Mouse (Mus musculus): ENCODE measurements around the gene Olfr1361.

Olfr1361 gene

GRCm38 (mm10) chr13:21663286-21663685 is at the start of gene Olfr1361:
Gene Olfr1361, minus strand, starts transcription at chr13:21663386.
- no peak for DNase-seq

DNA sequence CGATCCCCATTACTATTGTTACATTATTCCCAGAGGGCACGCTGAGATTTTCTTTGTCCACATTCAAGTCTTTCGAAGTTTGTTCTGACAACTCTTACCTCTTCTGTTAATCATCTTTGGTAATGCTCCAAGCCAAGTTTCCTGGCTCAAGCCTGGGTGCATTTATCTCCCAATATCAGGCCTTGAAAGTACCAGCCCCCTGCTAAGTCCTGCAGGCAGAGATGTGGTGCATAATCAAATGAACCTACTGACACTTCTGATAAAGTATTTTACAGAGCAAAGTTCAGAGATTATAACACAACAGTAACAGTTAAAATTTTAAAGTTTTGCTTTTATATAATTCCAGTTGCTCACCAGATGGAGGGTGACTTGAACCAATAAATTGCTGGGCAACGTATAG is 48.5 kb upstream of the Olfr1361 start:
- DNase-seq = no peak

DNA sequence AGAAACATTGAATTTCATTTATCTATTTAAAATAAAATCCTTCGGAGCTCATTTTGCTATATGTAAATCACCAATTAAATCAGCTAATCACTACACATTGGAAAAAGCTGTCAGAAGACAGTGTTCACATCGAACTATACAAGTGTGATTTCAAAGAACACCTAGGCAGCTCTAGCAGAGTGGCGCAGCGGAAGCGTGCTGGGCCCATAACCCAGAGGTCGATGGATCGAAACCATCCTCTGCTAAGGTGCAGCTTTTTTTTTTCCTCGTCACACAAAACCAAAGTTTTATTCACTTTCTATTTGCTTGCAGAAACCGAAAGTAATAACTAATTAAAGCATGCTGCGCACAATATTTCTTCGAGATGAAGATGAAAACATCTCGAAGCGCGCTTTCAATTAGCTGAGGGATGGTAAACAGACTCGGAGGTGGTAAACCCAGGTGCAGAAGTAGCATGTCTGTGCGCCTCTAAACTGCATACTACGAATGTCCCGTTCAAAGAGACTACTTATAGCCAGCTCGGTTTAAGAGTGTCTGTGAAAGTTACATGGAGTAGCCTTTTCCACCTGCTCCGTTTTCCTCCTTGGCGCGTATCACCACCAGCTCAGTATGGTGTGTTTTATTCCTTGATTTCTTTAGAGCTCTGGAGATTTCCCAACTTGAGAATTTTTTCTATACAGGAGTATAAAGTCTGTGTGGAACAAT is 47.8 kb upstream of the Olfr1361 start:
- DNase-seq = peak; percentile 68 to 81

GRCm38 (mm10) chr13:21710031-21710711 is 47.0 kb upstream of the Olfr1361 start:
- DNase-seq = peak; percentile 87 to 93

DNA sequence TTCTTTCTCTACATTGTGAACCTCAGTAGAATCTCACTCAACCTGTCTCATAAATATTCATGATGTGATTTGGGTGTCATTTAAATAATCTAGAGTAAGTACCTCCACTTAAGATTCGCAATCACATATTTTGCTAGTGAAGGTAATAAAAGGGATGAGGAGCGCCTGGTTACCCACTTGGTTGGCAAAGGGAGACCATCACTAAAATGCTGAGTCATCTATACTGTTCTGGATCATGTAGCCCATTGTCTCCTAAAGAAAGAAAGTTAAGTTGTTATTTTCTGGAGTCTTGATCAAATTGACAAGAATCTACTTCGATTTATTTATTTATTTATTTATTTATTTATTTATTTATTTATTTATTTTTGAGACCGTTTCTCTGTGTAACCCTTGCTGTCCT is 43.5 kb upstream of the Olfr1361 start:
- no peak for DNase-seq

GRCm38 (mm10) chr13:21697811-21698210 is 34.6 kb upstream of the Olfr1361 start, which contains the start of gene Olfr1359:
Gene Olfr1359, plus strand, starts transcription at chr13:21698111.
- no peak for DNase-seq

DNA sequence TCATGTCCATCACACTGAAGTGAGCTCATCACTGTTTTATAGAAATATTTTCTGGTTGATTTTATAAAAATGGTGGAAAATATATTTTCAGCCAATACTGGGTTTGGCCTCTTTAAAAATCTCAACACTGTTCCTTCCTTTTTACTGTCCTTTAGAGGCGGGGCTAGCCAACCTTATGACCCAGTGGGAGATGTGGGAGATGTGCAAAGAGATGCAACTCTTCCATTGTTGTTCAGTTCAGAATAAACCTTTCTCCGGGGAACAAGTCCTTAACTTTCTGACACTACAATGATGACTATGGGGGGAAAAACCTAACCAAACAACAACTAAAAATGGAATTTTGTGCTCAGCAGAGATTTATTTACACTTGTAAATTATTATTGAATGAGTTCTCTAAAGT is 14.1 kb upstream of the Olfr1361 start, which contains the start of gene Olfr1360:
TSS of gene Olfr1360 (minus strand) at position 101 of the 400 bp plus-strand sequence.
- no peak for DNase-seq

DNA sequence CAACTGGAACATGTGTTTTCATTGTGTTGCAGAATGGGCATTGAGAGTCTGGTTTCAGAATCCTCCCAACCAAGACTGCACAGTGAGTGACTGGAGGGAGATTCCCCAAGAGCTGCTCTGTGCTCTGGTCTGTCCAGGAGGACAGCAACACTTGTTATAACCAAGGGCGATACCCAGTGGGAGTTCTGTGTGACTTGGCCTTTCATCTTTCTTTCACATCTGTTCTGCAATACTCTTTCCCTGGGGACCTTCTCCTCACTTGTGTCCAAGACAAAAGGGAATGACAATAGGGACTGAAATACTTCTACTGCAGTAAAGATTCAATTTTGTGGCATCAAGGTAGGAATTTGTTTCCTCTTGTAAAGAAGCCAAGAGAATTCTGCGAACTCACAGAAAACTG is 20.8 kb downstream of the Olfr1361 start, which contains the start of gene Olfr11:
TSS of gene Olfr11 (minus strand) at position 101 of the 400 bp plus-strand sequence.
- DNase-seq = no peak

- no peak for DNase-seq
Measured at GRCm38 (mm10) chr13:21613922-21614321, 49.3 kb downstream of the Olfr1361 start, which contains the start of gene Olfr1362. Gene Olfr1362, minus strand, starts transcription at chr13:21614022.
